Mouse (Mus musculus): ENCODE results near the gene Paxip1. TPM values are rescaled to one million over a fixed set of nuclear protein-coding genes. Genes with fewer than 3 reads are reported as not detected.

The Paxip1 gene
- polyA plus RNA-seq, 1 experiment, result 33.4 TPM

GRCm38 (mm10) chr5:27732288-27732868, 59.1 kb downstream of the Paxip1 start:
- TF ChIP-seq POLR2A (IDR thresholded peaks at IDR 0.05; ENCODE audit: extremely low read depth, insufficient read depth, low read length), result no peak
- TF ChIP-seq CTCF (IDR thresholded peaks at IDR 0.05; ENCODE audit: extremely low read depth, insufficient read depth, low read length), result no peak
- Histone ChIP-seq H3K4me3 (ENCODE audit: insufficient read depth, low read length) (no peak overlapping the region), H3K4me1 (ENCODE audit: control insufficient read depth, insufficient read depth, low read length) (peaks cover 9% of the 10 kb centered on the region), H3K27ac (ENCODE audit: insufficient read depth, low read length) (peak overlapping the region; percentile 65)

DNA sequence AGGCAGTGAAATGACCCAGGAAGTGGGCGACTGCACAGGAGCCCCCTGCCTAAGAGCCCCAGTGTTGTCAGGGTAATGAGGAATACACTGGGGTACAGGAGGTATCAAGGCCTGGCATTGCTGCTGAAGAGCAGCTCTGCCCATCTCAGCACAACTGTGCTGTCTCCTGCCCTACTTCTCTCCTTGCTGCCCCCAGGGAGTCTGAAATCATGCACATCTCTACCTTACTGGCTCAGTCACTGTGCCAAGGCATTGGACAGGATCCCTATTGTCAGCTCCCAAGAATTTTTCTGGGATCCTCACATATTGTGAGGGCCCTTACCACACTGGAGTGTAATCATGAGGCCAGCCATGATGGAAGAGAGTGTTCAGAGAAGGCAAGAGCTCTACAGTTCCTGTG, 60.1 kb downstream of the Paxip1 start:
- Histone ChIP-seq H3K4me3 (ENCODE audit: insufficient read depth, low read length) (no peak overlapping the region), H3K4me1 (ENCODE audit: control insufficient read depth, insufficient read depth, low read length) (peaks cover 9% of the 10 kb centered on the region), H3K27ac (ENCODE audit: insufficient read depth, low read length) (0 out of 2 replicates have a peak overlapping the region, but pooled peaks have one; percentile 21)
- TF ChIP-seq CTCF (IDR thresholded peaks at IDR 0.05; ENCODE audit: extremely low read depth, insufficient read depth, low read length) (no peak), POLR2A (IDR thresholded peaks at IDR 0.05; ENCODE audit: extremely low read depth, insufficient read depth, low read length) (no peak)

DNA sequence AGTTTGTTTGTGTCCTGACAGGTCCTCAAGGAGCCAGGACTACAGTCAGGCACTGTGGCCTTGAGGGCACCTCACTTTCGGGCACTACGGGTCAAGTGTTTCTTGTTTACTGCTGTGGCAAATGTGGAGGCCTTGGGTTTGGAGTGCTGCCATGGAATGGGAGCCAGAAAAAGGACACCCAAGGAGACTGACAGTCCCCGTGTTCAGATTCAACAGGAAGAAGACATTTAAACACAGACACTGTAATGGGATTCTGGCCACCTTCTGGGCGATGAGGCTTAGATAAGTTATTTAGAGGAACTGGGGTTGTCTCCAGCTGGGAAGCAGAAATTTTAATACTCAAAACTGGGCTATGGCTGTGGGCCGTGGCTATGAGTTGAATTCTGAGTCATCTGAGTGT, 60.8 kb downstream of the Paxip1 start:
- Histone ChIP-seq H3K27ac (ENCODE audit: insufficient read depth, low read length) (no peak overlapping the region; the same call in 1 of the 2 replicates), H3K4me1 (ENCODE audit: control insufficient read depth, insufficient read depth, low read length) (peaks cover 9% of the 10 kb centered on the region), H3K4me3 (ENCODE audit: insufficient read depth, low read length) (no peak overlapping the region)
- no peak for TF ChIP-seq POLR2A (IDR thresholded peaks at IDR 0.05; ENCODE audit: extremely low read depth, insufficient read depth, low read length)
- no peak for TF ChIP-seq CTCF (IDR thresholded peaks at IDR 0.05; ENCODE audit: extremely low read depth, insufficient read depth, low read length)

DNA sequence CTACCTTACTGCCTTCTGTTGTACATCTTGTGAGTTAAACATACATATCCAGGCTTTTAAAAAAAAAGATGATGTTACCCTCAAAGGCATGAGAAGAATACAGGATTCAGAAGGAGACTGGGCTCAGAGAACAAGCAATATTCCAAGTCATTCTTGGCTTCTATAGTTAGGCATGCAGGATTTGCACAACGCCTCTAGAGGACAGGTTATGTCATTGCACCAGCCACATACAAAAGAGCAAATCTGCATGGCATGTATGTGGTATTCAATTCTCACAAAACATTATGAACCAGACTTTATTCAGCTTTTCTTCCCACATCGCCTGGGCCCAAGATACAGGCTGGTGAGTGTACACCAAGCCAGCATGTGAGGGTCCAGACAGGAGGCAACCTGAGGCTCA, 67.0 kb downstream of the Paxip1 start:
- Histone ChIP-seq H3K4me1 (ENCODE audit: control insufficient read depth, insufficient read depth, low read length) (no peaks in the 10 kb centered on the region), H3K4me3 (ENCODE audit: insufficient read depth, low read length) (no peak overlapping the region), H3K27ac (ENCODE audit: insufficient read depth, low read length) (no peak overlapping the region)
- TF ChIP-seq POLR2A (IDR thresholded peaks at IDR 0.05; ENCODE audit: extremely low read depth, insufficient read depth, low read length), result no peak
- peak; percentile 28; the same call in 1 of the 2 replicates for TF ChIP-seq CTCF (IDR thresholded peaks at IDR 0.05; ENCODE audit: extremely low read depth, insufficient read depth, low read length)

- Histone ChIP-seq H3K27ac (ENCODE audit: insufficient read depth, low read length) (no peak overlapping the region), H3K4me1 (ENCODE audit: control insufficient read depth, insufficient read depth, low read length) (peaks cover 4% of the 10 kb centered on the region), H3K4me3 (ENCODE audit: insufficient read depth, low read length) (no peak overlapping the region)
- no peak for TF ChIP-seq CTCF (IDR thresholded peaks at IDR 0.05; ENCODE audit: extremely low read depth, insufficient read depth, low read length)
- TF ChIP-seq POLR2A (IDR thresholded peaks at IDR 0.05; ENCODE audit: extremely low read depth, insufficient read depth, low read length), result no peak
Measured at GRCm38 (mm10) chr5:27719311-27719710, 72.2 kb downstream of the Paxip1 start.

- no peak for TF ChIP-seq CTCF (IDR thresholded peaks at IDR 0.05; ENCODE audit: extremely low read depth, insufficient read depth, low read length)
- 0 out of 2 replicates have a peak, but pooled peaks have one; percentile 18 for TF ChIP-seq POLR2A (IDR thresholded peaks at IDR 0.05; ENCODE audit: extremely low read depth, insufficient read depth, low read length)
- Histone ChIP-seq H3K27ac (ENCODE audit: insufficient read depth, low read length) (peak overlapping the region; percentile 38), H3K4me3 (ENCODE audit: insufficient read depth, low read length) (no peak overlapping the region), H3K4me1 (ENCODE audit: control insufficient read depth, insufficient read depth, low read length) (peaks cover 4% of the 10 kb centered on the region)
Measured at GRCm38 (mm10) chr5:27717301-27717700, 74.2 kb downstream of the Paxip1 start.

GRCm38 (mm10) chr5:27716026-27716425, 75.5 kb downstream of the Paxip1 start:
- H3K27ac ChIP-seq (ENCODE audit: insufficient read depth, low read length), result no peak overlapping the region
- TF ChIP-seq POLR2A (IDR thresholded peaks at IDR 0.05; ENCODE audit: extremely low read depth, insufficient read depth, low read length) (no peak), CTCF (IDR thresholded peaks at IDR 0.05; ENCODE audit: extremely low read depth, insufficient read depth, low read length) (no peak)
- H3K4me3 ChIP-seq (ENCODE audit: insufficient read depth, low read length), result no peak overlapping the region
- H3K4me1 ChIP-seq (ENCODE audit: control insufficient read depth, insufficient read depth, low read length), result peaks cover 4% of the 10 kb centered on the region

DNA sequence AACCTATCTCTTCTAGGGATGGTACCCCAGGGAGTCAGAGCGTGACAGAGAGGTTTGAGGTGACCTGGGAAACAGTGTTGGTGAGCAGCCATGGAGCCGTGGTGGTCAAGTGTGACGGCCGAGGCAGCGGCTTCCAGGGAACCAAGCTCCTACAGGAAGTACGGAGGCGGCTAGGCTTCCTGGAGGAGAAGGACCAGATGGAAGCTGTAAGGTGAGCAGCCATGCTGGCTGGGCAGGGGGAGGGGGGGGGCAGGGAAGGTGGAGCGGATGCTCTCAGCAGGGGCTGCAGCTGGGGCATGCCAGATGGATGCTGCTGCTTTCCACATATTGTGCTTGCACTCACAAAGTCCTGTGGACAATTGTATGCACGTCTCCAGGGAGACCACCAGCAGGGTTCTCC, 77.1 kb downstream of the Paxip1 start:
- Histone ChIP-seq H3K4me3 (ENCODE audit: insufficient read depth, low read length) (no peak overlapping the region), H3K27ac (ENCODE audit: insufficient read depth, low read length) (no peak overlapping the region), H3K4me1 (ENCODE audit: control insufficient read depth, insufficient read depth, low read length) (peaks cover 7% of the 10 kb centered on the region)
- TF ChIP-seq POLR2A (IDR thresholded peaks at IDR 0.05; ENCODE audit: extremely low read depth, insufficient read depth, low read length) (no peak), CTCF (IDR thresholded peaks at IDR 0.05; ENCODE audit: extremely low read depth, insufficient read depth, low read length) (no peak)

DNA sequence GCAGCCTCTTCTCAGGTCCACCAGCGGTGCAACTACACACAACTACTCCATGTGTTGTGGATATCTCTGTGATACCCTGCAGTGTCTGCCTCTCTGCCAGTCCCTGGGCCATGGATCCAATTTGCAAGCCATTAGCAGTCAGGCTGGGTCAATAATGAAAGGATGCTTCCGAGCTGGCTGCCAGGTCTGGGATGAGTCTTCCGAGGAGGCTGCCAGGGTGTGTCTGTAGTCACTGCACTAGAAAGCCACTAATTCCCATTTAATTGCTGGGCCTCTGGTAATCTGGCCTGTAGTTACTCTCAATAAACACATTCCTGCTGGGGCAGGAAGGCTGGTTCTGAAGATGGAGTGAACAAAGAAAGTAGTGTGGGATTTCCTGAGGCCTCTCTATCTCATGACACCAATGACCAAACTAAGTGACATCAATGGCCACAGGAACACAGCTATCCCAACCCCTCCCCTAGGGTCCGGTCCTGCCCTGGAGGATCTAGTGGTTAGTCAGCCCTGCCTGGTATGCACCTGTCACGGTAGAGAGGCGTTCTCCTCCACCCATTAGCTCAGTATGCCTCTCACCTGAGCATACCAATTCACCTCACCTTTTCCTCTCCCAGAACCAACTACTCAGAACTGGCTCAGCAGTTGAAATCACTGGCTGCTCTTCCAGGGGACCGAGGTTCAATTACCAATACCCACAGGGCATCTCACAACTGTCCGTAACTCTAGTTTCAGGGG, 79.9 kb downstream of the Paxip1 start:
- Histone ChIP-seq H3K4me3 (ENCODE audit: insufficient read depth, low read length) (no peak overlapping the region), H3K27ac (ENCODE audit: insufficient read depth, low read length) (no peak overlapping the region), H3K4me1 (ENCODE audit: control insufficient read depth, insufficient read depth, low read length) (peaks cover 6% of the 10 kb centered on the region)
- no peak for TF ChIP-seq CTCF (IDR thresholded peaks at IDR 0.05; ENCODE audit: extremely low read depth, insufficient read depth, low read length)
- TF ChIP-seq POLR2A (IDR thresholded peaks at IDR 0.05; ENCODE audit: extremely low read depth, insufficient read depth, low read length), result no peak

GRCm38 (mm10) chr5:27708209-27708608, 83.3 kb downstream of the Paxip1 start:
- Histone ChIP-seq H3K4me3 (ENCODE audit: insufficient read depth, low read length) (no peak overlapping the region), H3K4me1 (ENCODE audit: control insufficient read depth, insufficient read depth, low read length) (peaks cover 6% of the 10 kb centered on the region), H3K27ac (ENCODE audit: insufficient read depth, low read length) (no peak overlapping the region)
- TF ChIP-seq CTCF (IDR thresholded peaks at IDR 0.05; ENCODE audit: extremely low read depth, insufficient read depth, low read length) (no peak), POLR2A (IDR thresholded peaks at IDR 0.05; ENCODE audit: extremely low read depth, insufficient read depth, low read length) (no peak)
